Mouse (Mus musculus): ENCODE data around the gene Prickle2. TPM values are rescaled to one million over a fixed set of nuclear protein-coding genes. Genes with fewer than 3 reads are reported as not detected.
A peak's percentile ranks its signal among the peaks of the same experiment; 100 is the strongest.

Prickle2 gene
- polyA plus RNA-seq, 1 experiment from 2014 or later = 7.4 TPM

GRCm38 (mm10) chr6:92526212-92526611 is 179.7 kb downstream of the Prickle2 start:
- Histone ChIP-seq H3K4me3 (ENCODE audit: low read length) (no peak overlapping the region), H3K9ac (ENCODE audit: low read depth, low read length) (no peak overlapping the region), H3K4me2 (replicated peaks; ENCODE audit: low read depth, low read length) (no peak overlapping the region), H3K27ac (ENCODE audit: low read depth, low read length) (no peak overlapping the region), H3K36me3 (ENCODE audit: control insufficient read depth, insufficient read depth, low read length) (no peaks in the 10 kb centered on the region), H3K4me1 (ENCODE audit: control insufficient read depth, insufficient read depth, low read length) (0 out of 2 replicates have a peak, but pooled peaks cover 5% of the 10 kb centered on the region), H3K27me3 (ENCODE audit: control insufficient read depth, insufficient read depth, low read length) (no peaks in the 10 kb centered on the region), H3K9me3 (ENCODE audit: control insufficient read depth, low read length) (no peaks in the 10 kb centered on the region)
- no peak for ATAC-seq (ENCODE audit: low FRiP score, low TSS enrichment)
- WGBS = 16% methylated on average over 3 of the region's 3 CpGs

GRCm38 (mm10) chr6:92525646-92526045 is 180.3 kb downstream of the Prickle2 start:
- 90% methylated on average over 2 of the region's 2 CpGs for WGBS
- Histone ChIP-seq H3K4me3 (ENCODE audit: low read length) (no peak overlapping the region), H3K4me2 (replicated peaks; ENCODE audit: low read depth, low read length) (no peak overlapping the region), H3K9me3 (ENCODE audit: control insufficient read depth, low read length) (no peaks in the 10 kb centered on the region), H3K9ac (ENCODE audit: low read depth, low read length) (no peak overlapping the region), H3K27me3 (ENCODE audit: control insufficient read depth, insufficient read depth, low read length) (no peaks in the 10 kb centered on the region), H3K27ac (ENCODE audit: low read depth, low read length) (no peak overlapping the region), H3K4me1 (ENCODE audit: control insufficient read depth, insufficient read depth, low read length) (0 out of 2 replicates have a peak, but pooled peaks cover 5% of the 10 kb centered on the region), H3K36me3 (ENCODE audit: control insufficient read depth, insufficient read depth, low read length) (no peaks in the 10 kb centered on the region)
- no peak for ATAC-seq (ENCODE audit: low FRiP score, low TSS enrichment)

GRCm38 (mm10) chr6:92521526-92522075 is 184.4 kb downstream of the Prickle2 start:
- peaks cover 14% of the 10 kb centered on the region for H3K4me1 ChIP-seq (ENCODE audit: control insufficient read depth, insufficient read depth, low read length)
- H3K4me3 ChIP-seq (ENCODE audit: low read length) = no peak overlapping the region
- H3K9ac ChIP-seq (ENCODE audit: low read depth, low read length) = no peak overlapping the region
- H3K36me3 ChIP-seq (ENCODE audit: control insufficient read depth, insufficient read depth, low read length) = no peaks in the 10 kb centered on the region
- no peak overlapping the region for H3K4me2 ChIP-seq (replicated peaks; ENCODE audit: low read depth, low read length)
- no peaks in the 10 kb centered on the region for H3K9me3 ChIP-seq (ENCODE audit: control insufficient read depth, low read length)
- no peaks in the 10 kb centered on the region for H3K27me3 ChIP-seq (ENCODE audit: control insufficient read depth, insufficient read depth, low read length)
- H3K27ac ChIP-seq (ENCODE audit: low read depth, low read length) = no peak overlapping the region
- ATAC-seq (ENCODE audit: low FRiP score, low TSS enrichment) = no peak
- WGBS = 85% methylated on average over 7 of the region's 7 CpGs

GRCm38 (mm10) chr6:92520088-92520875 is 185.7 kb downstream of the Prickle2 start:
- Histone ChIP-seq H3K36me3 (ENCODE audit: control insufficient read depth, insufficient read depth, low read length) (no peaks in the 10 kb centered on the region), H3K4me3 (ENCODE audit: low read length) (no peak overlapping the region), H3K27me3 (ENCODE audit: control insufficient read depth, insufficient read depth, low read length) (no peaks in the 10 kb centered on the region), H3K4me2 (replicated peaks; ENCODE audit: low read depth, low read length) (no peak overlapping the region), H3K9ac (ENCODE audit: low read depth, low read length) (no peak overlapping the region), H3K4me1 (ENCODE audit: control insufficient read depth, insufficient read depth, low read length) (peaks cover 10% of the 10 kb centered on the region), H3K9me3 (ENCODE audit: control insufficient read depth, low read length) (no peaks in the 10 kb centered on the region), H3K27ac (ENCODE audit: low read depth, low read length) (no peak overlapping the region)
- WGBS = 64% methylated on average over 5 of the region's 5 CpGs
- no peak for ATAC-seq (ENCODE audit: low FRiP score, low TSS enrichment)

- no peaks in the 10 kb centered on the region for H3K27me3 ChIP-seq (ENCODE audit: control insufficient read depth, insufficient read depth, low read length)
- no peak overlapping the region for H3K9ac ChIP-seq (ENCODE audit: low read depth, low read length)
- H3K9me3 ChIP-seq (ENCODE audit: control insufficient read depth, low read length) = no peaks in the 10 kb centered on the region
- no peak overlapping the region for H3K4me2 ChIP-seq (replicated peaks; ENCODE audit: low read depth, low read length)
- WGBS = 70% methylated on average over 6 of the region's 6 CpGs
- no peak for ATAC-seq (ENCODE audit: low FRiP score, low TSS enrichment)
- H3K27ac ChIP-seq (ENCODE audit: low read depth, low read length) = no peak overlapping the region; the same call in 1 of the 2 replicates
- H3K4me1 ChIP-seq (ENCODE audit: control insufficient read depth, insufficient read depth, low read length) = peaks cover 10% of the 10 kb centered on the region
- no peak overlapping the region for H3K4me3 ChIP-seq (ENCODE audit: low read length)
- H3K36me3 ChIP-seq (ENCODE audit: control insufficient read depth, insufficient read depth, low read length) = no peaks in the 10 kb centered on the region
Observed at GRCm38 (mm10) chr6:92518438-92518968, 187.5 kb downstream of the Prickle2 start.

GRCm38 (mm10) chr6:92517002-92517401 is 189.0 kb downstream of the Prickle2 start:
- Histone ChIP-seq H3K9me3 (ENCODE audit: control insufficient read depth, low read length) (no peaks in the 10 kb centered on the region), H3K4me1 (ENCODE audit: control insufficient read depth, insufficient read depth, low read length) (peaks cover 10% of the 10 kb centered on the region), H3K27ac (ENCODE audit: low read depth, low read length) (no peak overlapping the region; the same call in 1 of the 2 replicates), H3K4me2 (replicated peaks; ENCODE audit: low read depth, low read length) (no peak overlapping the region), H3K27me3 (ENCODE audit: control insufficient read depth, insufficient read depth, low read length) (no peaks in the 10 kb centered on the region), H3K4me3 (ENCODE audit: low read length) (no peak overlapping the region), H3K36me3 (ENCODE audit: control insufficient read depth, insufficient read depth, low read length) (no peaks in the 10 kb centered on the region), H3K9ac (ENCODE audit: low read depth, low read length) (no peak overlapping the region)
- peak; percentile 69; the same call in 1 of the 2 replicates for ATAC-seq (ENCODE audit: low FRiP score, low TSS enrichment)
- 40% methylated on average over 2 of the region's 2 CpGs for WGBS

GRCm38 (mm10) chr6:92512001-92512400 is 194.0 kb downstream of the Prickle2 start:
- Histone ChIP-seq H3K9ac (ENCODE audit: low read depth, low read length) (no peak overlapping the region), H3K36me3 (ENCODE audit: control insufficient read depth, insufficient read depth, low read length) (no peaks in the 10 kb centered on the region), H3K9me3 (ENCODE audit: control insufficient read depth, low read length) (no peaks in the 10 kb centered on the region), H3K4me3 (ENCODE audit: low read length) (no peak overlapping the region), H3K4me1 (ENCODE audit: control insufficient read depth, insufficient read depth, low read length) (0 out of 2 replicates have a peak, but pooled peaks cover 3% of the 10 kb centered on the region), H3K4me2 (replicated peaks; ENCODE audit: low read depth, low read length) (no peak overlapping the region), H3K27ac (ENCODE audit: low read depth, low read length) (no peak overlapping the region), H3K27me3 (ENCODE audit: control insufficient read depth, insufficient read depth, low read length) (no peaks in the 10 kb centered on the region)
- ATAC-seq (ENCODE audit: low FRiP score, low TSS enrichment) = no peak
- WGBS = 100% methylated on average over 1 of the region's 1 CpGs

- no peak overlapping the region for H3K9ac ChIP-seq (ENCODE audit: low read depth, low read length)
- 0 out of 2 replicates have a peak, but pooled peaks cover 3% of the 10 kb centered on the region for H3K4me1 ChIP-seq (ENCODE audit: control insufficient read depth, insufficient read depth, low read length)
- no peaks in the 10 kb centered on the region for H3K27me3 ChIP-seq (ENCODE audit: control insufficient read depth, insufficient read depth, low read length)
- no peaks in the 10 kb centered on the region for H3K9me3 ChIP-seq (ENCODE audit: control insufficient read depth, low read length)
- H3K36me3 ChIP-seq (ENCODE audit: control insufficient read depth, insufficient read depth, low read length) = no peaks in the 10 kb centered on the region
- H3K4me2 ChIP-seq (replicated peaks; ENCODE audit: low read depth, low read length) = no peak overlapping the region
- H3K27ac ChIP-seq (ENCODE audit: low read depth, low read length) = no peak overlapping the region
- 57% methylated on average over 2 of the region's 2 CpGs for WGBS
- ATAC-seq (ENCODE audit: low FRiP score, low TSS enrichment) = no peak
- H3K4me3 ChIP-seq (ENCODE audit: low read length) = no peak overlapping the region
Observed at GRCm38 (mm10) chr6:92509712-92510111, 196.2 kb downstream of the Prickle2 start.

- 77% methylated on average over 3 of the region's 3 CpGs for WGBS
Observed at GRCm38 (mm10) chr6:92506276-92506675, 199.7 kb downstream of the Prickle2 start.

More at GRCm38 (mm10) chr6:92506276-92506675, 199.7 kb downstream of the Prickle2 start:
- H3K27ac ChIP-seq (ENCODE audit: low read depth, low read length) = no peak overlapping the region
- H3K9ac ChIP-seq (ENCODE audit: low read depth, low read length) = no peak overlapping the region
- no peaks in the 10 kb centered on the region for H3K9me3 ChIP-seq (ENCODE audit: control insufficient read depth, low read length)
- no peak overlapping the region for H3K4me2 ChIP-seq (replicated peaks; ENCODE audit: low read depth, low read length)
- ATAC-seq (ENCODE audit: low FRiP score, low TSS enrichment) = no peak
- H3K4me1 ChIP-seq (ENCODE audit: control insufficient read depth, insufficient read depth, low read length) = 0 out of 2 replicates have a peak, but pooled peaks cover 3% of the 10 kb centered on the region
- H3K36me3 ChIP-seq (ENCODE audit: control insufficient read depth, insufficient read depth, low read length) = no peaks in the 10 kb centered on the region
- no peaks in the 10 kb centered on the region for H3K27me3 ChIP-seq (ENCODE audit: control insufficient read depth, insufficient read depth, low read length)
- no peak overlapping the region for H3K4me3 ChIP-seq (ENCODE audit: low read length)

All from kidney, embryonic 14.5 days (tissue).